Mouse (Mus musculus): ENCODE measurements around the gene Sox15. TPM values are rescaled to one million over a fixed set of nuclear protein-coding genes. Genes with fewer than 3 reads are reported as not detected.

Sox15 gene
- polyA plus RNA-seq (2014; fragmentation: Illumina TruSeq; extraction: RNeasy Lipid Tissue Mini Kit (QIAGEN cat#74804); ENCODE audit: low read depth, low replicate concordance): not detected

GRCm38 (mm10) chr11:69655264-69656064 lies at the start of gene Sox15:
TSS of gene Sox15 (plus strand) at chr11:69655314.

DNA sequence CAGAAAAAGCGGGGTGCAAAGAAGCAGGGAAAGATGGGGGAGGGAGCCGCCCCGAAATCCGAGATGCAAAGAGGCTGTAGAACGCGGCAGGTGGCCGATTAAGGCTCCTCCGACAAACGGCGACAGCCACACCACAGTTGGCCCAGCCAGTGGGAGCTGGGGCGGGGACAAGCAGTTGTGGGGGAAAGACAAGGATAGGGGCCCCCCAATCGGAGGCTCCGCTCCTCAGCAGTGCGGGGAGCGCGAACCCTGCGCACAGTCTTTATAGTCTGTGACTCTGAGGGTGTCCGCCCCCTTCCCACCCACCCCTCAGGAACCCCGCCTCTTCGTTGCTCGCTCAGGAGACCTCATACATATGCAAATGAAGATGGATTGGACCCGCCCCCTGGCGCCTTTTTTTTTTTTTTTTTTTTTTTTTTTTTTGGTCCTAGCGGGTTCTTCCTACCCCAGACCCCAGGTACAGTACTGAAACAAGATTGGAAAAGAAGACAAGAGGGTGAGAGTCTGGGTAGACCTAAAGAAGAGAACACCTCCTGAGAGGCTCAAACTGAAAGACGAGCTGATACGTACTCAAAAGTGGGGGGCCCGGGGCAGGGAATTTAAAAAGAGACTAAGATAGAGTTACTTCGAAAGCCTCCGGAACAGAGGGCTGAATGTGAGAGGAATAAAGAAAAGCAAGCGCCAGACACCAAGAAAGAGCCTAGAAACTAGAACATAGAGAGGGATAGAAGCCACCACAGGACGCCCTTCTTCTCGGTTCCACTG lies 49.2 kb upstream of the Sox15 start, which contains the start of gene Atp1b2:
TSS of gene Atp1b2 (minus strand) at position 217 of the 765 bp plus-strand sequence.

DNA sequence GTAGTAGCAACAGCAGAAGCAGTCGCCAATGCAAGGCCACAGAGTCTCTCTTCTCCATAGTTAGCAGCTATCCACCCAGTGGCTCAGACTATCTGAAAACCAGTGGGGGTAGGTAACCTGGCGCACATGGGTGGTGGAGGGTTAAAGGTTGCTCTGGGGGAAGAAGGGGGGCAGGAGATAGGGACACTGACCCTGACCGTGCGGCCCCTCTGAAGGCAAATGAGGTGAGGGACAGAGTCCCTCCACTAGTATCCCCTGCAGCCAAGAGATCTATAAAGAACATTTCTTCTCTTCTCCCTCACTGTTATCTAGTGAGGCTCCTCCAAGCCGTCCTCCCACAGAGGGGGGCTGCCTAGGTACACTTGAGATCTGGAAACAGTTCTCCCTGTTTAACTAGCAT lies 37.3 kb upstream of the Sox15 start, which contains the start of gene Shbg:
TSS of gene Shbg (minus strand) at position 101 of the 400 bp plus-strand sequence.

GRCm38 (mm10) chr11:69621571-69622268 lies 33.4 kb upstream of the Sox15 start, which contains the start of gene Sat2:
TSS of gene Sat2 (plus strand) at chr11:69622024.

DNA sequence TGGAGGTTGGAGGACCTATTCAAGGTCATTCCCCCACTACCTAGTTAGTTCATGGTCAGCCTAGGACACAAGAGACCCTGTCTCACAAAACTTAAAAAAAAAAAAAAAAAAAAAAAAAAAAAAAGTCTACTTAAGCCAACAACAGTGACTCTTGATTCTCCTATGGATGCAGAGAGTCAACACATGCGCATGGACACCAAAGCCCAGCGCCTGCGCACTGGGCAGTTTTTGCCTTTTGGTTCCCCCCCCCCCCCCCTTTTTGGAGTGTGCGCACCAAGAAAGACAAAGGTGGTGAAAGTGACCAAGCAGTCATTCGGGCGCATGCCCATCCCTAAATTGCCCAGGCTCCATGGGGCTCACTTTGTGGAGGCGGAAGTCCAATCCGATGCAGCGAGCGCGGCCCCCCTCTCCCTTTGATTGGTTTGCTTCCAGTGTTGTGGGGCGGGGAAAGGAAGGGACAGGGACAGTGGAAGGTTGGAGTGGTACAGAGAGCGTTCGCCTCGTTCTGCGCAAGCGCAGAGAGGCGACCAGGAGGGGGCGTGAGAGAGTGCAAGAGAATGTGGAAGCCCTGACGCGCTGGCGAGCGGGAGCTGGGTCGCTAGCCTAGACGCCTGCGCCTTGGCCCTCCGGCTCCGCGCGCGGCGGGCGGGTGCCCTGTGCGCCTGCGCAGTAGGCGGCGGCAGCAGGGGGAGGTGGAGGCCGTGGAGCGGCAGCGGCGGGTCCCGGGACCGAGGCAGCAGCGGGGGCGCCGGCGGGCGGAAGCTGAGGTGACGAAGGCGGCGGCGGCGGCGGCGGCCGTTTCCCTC lies 22.6 kb upstream of the Sox15 start, which contains the start of gene Fxr2:
TSS of gene Fxr2 (plus strand) at position 707 of the 806 bp plus-strand sequence.

GRCm38 (mm10) chr11:69662213-69662966 lies 7.3 kb downstream of the Sox15 start, which contains the start of gene Mpdu1:
TSS of gene Mpdu1 (minus strand) at chr11:69662642.

GRCm38 (mm10) chr11:69665961-69666664 lies 11.0 kb downstream of the Sox15 start, which contains the start of gene Cd68:
TSS of gene Cd68 (minus strand) at chr11:69666153.

GRCm38 (mm10) chr11:69672211-69672706 lies 17.1 kb downstream of the Sox15 start, which contains the start of gene Eif4a1:
TSS of gene Eif4a1 (minus strand) at chr11:69672423.

GRCm38 (mm10) chr11:69681314-69682208 lies 26.4 kb downstream of the Sox15 start, which contains the start of gene Senp3:
TSS of gene Senp3 (minus strand) at chr11:69682084.

DNA sequence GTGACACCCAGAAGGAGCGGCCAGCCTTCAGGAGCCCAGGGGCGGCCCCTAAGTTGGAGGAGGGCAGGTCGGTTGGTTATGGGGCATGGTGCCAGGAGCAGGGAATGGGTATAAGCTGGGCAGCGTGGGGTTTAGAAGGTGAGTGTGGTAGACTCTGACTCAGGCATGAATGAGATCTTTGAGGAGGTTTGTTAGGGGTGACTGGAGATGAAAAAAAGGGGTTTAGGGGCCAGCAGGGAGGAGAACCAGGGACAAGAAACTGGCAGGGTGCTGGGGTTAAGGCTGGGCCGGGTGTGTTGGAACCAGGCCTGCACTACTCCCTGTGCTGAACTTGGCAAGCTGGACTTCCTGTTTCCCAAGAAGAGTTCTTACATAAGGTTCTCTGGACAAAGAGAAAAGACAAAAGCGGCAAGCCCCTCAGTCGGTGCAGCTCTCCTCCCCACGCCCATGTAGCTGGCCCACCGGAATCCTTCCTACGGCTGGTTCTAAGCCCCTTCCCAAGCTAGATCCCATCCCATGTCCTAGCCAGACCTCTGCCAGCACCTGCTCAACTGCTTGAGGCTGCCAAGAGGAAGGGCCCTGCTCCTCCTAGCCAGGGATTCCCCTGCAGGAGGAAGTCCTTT lies 30.5 kb downstream of the Sox15 start, which contains the start of gene Tnfsf13:
TSS of gene Tnfsf13 (minus strand) at position 259 of the 623 bp plus-strand sequence.

GRCm38 (mm10) chr11:69695361-69696181 lies 40.5 kb downstream of the Sox15 start, which contains the start of the genes Tnfsf12 and Tnfsfm13:
TSS of gene Tnfsf12 (minus strand) at chr11:69695849.
TSS of gene Tnfsfm13 (minus strand) at chr11:69696098.

Other genes with a start within 250 kb of the Sox15 start
- 7.2 TPM for gene Kdm6b, start 241.6 kb upstream of the Sox15 start, polyA plus RNA-seq (2014; fragmentation: Illumina TruSeq; extraction: RNeasy Lipid Tissue Mini Kit (QIAGEN cat#74804); ENCODE audit: low read depth, low replicate concordance)
- 0.13 TPM for gene Dnah2, start 106.2 kb upstream of the Sox15 start, polyA plus RNA-seq (2014; fragmentation: Illumina TruSeq; extraction: RNeasy Lipid Tissue Mini Kit (QIAGEN cat#74804); ENCODE audit: low read depth, low replicate concordance)
- gene Efnb3, start 95.1 kb upstream of the Sox15 start, polyA plus RNA-seq (2014; fragmentation: Illumina TruSeq; extraction: RNeasy Lipid Tissue Mini Kit (QIAGEN cat#74804); ENCODE audit: low read depth, low replicate concordance): 0.38 TPM
- 1.9 TPM for gene Wrap53, start 75.1 kb upstream of the Sox15 start, polyA plus RNA-seq (2014; fragmentation: Illumina TruSeq; extraction: RNeasy Lipid Tissue Mini Kit (QIAGEN cat#74804); ENCODE audit: low read depth, low replicate concordance)
- gene Trp53, start 75.0 kb upstream of the Sox15 start, polyA plus RNA-seq (2014; fragmentation: Illumina TruSeq; extraction: RNeasy Lipid Tissue Mini Kit (QIAGEN cat#74804); ENCODE audit: low read depth, low replicate concordance): 6.8 TPM
- 6.9 TPM for gene Atp1b2, start 49.4 kb upstream of the Sox15 start, polyA plus RNA-seq (2014; fragmentation: Illumina TruSeq; extraction: RNeasy Lipid Tissue Mini Kit (QIAGEN cat#74804); ENCODE audit: low read depth, low replicate concordance)
- gene Shbg, start 37.4 kb upstream of the Sox15 start, polyA plus RNA-seq (2014; fragmentation: Illumina TruSeq; extraction: RNeasy Lipid Tissue Mini Kit (QIAGEN cat#74804); ENCODE audit: low read depth, low replicate concordance): not detected
- 1.7 TPM for gene Sat2, start 33.3 kb upstream of the Sox15 start, polyA plus RNA-seq (2014; fragmentation: Illumina TruSeq; extraction: RNeasy Lipid Tissue Mini Kit (QIAGEN cat#74804); ENCODE audit: low read depth, low replicate concordance)
- gene Fxr2, start 22.3 kb upstream of the Sox15 start, polyA plus RNA-seq (2014; fragmentation: Illumina TruSeq; extraction: RNeasy Lipid Tissue Mini Kit (QIAGEN cat#74804); ENCODE audit: low read depth, low replicate concordance): 12.4 TPM
- 20.3 TPM for gene Mpdu1, start 7.3 kb downstream of the Sox15 start, polyA plus RNA-seq (2014; fragmentation: Illumina TruSeq; extraction: RNeasy Lipid Tissue Mini Kit (QIAGEN cat#74804); ENCODE audit: low read depth, low replicate concordance)
- 2.6 TPM for gene Cd68, start 10.8 kb downstream of the Sox15 start, polyA plus RNA-seq (2014; fragmentation: Illumina TruSeq; extraction: RNeasy Lipid Tissue Mini Kit (QIAGEN cat#74804); ENCODE audit: low read depth, low replicate concordance)
- 463 TPM for gene Eif4a1, start 17.1 kb downstream of the Sox15 start, polyA plus RNA-seq (2014; fragmentation: Illumina TruSeq; extraction: RNeasy Lipid Tissue Mini Kit (QIAGEN cat#74804); ENCODE audit: low read depth, low replicate concordance)
- 129 TPM for gene Senp3, start 26.8 kb downstream of the Sox15 start, polyA plus RNA-seq (2014; fragmentation: Illumina TruSeq; extraction: RNeasy Lipid Tissue Mini Kit (QIAGEN cat#74804); ENCODE audit: low read depth, low replicate concordance)
- 38.2 TPM for gene Tnfsf13, start 30.5 kb downstream of the Sox15 start, polyA plus RNA-seq (2014; fragmentation: Illumina TruSeq; extraction: RNeasy Lipid Tissue Mini Kit (QIAGEN cat#74804); ENCODE audit: low read depth, low replicate concordance)
- gene Tnfsf12, start 40.5 kb downstream of the Sox15 start, polyA plus RNA-seq (2014; fragmentation: Illumina TruSeq; extraction: RNeasy Lipid Tissue Mini Kit (QIAGEN cat#74804); ENCODE audit: low read depth, low replicate concordance): 1.6 TPM
- 8.2 TPM for gene Tnfsfm13, start 40.8 kb downstream of the Sox15 start, polyA plus RNA-seq (2014; fragmentation: Illumina TruSeq; extraction: RNeasy Lipid Tissue Mini Kit (QIAGEN cat#74804); ENCODE audit: low read depth, low replicate concordance)
- 25.7 TPM for gene Polr2a, start 103.3 kb downstream of the Sox15 start, polyA plus RNA-seq (2014; fragmentation: Illumina TruSeq; extraction: RNeasy Lipid Tissue Mini Kit (QIAGEN cat#74804); ENCODE audit: low read depth, low replicate concordance)
- gene Slc35g3, start 106.7 kb downstream of the Sox15 start, polyA plus RNA-seq (2014; fragmentation: Illumina TruSeq; extraction: RNeasy Lipid Tissue Mini Kit (QIAGEN cat#74804); ENCODE audit: low read depth, low replicate concordance): not detected
- gene Zbtb4, start 110.6 kb downstream of the Sox15 start, polyA plus RNA-seq (2014; fragmentation: Illumina TruSeq; extraction: RNeasy Lipid Tissue Mini Kit (QIAGEN cat#74804); ENCODE audit: low read depth, low replicate concordance): 17.7 TPM
- gene Chrnb1, start 140.6 kb downstream of the Sox15 start, polyA plus RNA-seq (2014; fragmentation: Illumina TruSeq; extraction: RNeasy Lipid Tissue Mini Kit (QIAGEN cat#74804); ENCODE audit: low read depth, low replicate concordance): 4.0 TPM
- gene Fgf11, start 146.5 kb downstream of the Sox15 start, polyA plus RNA-seq (2014; fragmentation: Illumina TruSeq; extraction: RNeasy Lipid Tissue Mini Kit (QIAGEN cat#74804); ENCODE audit: low read depth, low replicate concordance): 9.5 TPM
- gene Tmem102, start 150.3 kb downstream of the Sox15 start, polyA plus RNA-seq (2014; fragmentation: Illumina TruSeq; extraction: RNeasy Lipid Tissue Mini Kit (QIAGEN cat#74804); ENCODE audit: low read depth, low replicate concordance): 11.7 TPM
- not detected for gene Gm39566, start 160.0 kb downstream of the Sox15 start, polyA plus RNA-seq (2014; fragmentation: Illumina TruSeq; extraction: RNeasy Lipid Tissue Mini Kit (QIAGEN cat#74804); ENCODE audit: low read depth, low replicate concordance)
- gene Spem2, start 163.2 kb downstream of the Sox15 start, polyA plus RNA-seq (2014; fragmentation: Illumina TruSeq; extraction: RNeasy Lipid Tissue Mini Kit (QIAGEN cat#74804); ENCODE audit: low read depth, low replicate concordance): not detected
- not detected for gene Spem1, start 166.9 kb downstream of the Sox15 start, polyA plus RNA-seq (2014; fragmentation: Illumina TruSeq; extraction: RNeasy Lipid Tissue Mini Kit (QIAGEN cat#74804); ENCODE audit: low read depth, low replicate concordance)
- gene Nlgn2, start 182.5 kb downstream of the Sox15 start, polyA plus RNA-seq (2014; fragmentation: Illumina TruSeq; extraction: RNeasy Lipid Tissue Mini Kit (QIAGEN cat#74804); ENCODE audit: low read depth, low replicate concordance): 0.88 TPM
- gene Tmem256, start 183.2 kb downstream of the Sox15 start, polyA plus RNA-seq (2014; fragmentation: Illumina TruSeq; extraction: RNeasy Lipid Tissue Mini Kit (QIAGEN cat#74804); ENCODE audit: low read depth, low replicate concordance): 18.5 TPM
- gene Plscr3, start 191.1 kb downstream of the Sox15 start, polyA plus RNA-seq (2014; fragmentation: Illumina TruSeq; extraction: RNeasy Lipid Tissue Mini Kit (QIAGEN cat#74804); ENCODE audit: low read depth, low replicate concordance): 0.98 TPM
- 5.4 TPM for gene Tnk1, start 203.4 kb downstream of the Sox15 start, polyA plus RNA-seq (2014; fragmentation: Illumina TruSeq; extraction: RNeasy Lipid Tissue Mini Kit (QIAGEN cat#74804); ENCODE audit: low read depth, low replicate concordance)
- gene Tmem95, start 222.7 kb downstream of the Sox15 start, polyA plus RNA-seq (2014; fragmentation: Illumina TruSeq; extraction: RNeasy Lipid Tissue Mini Kit (QIAGEN cat#74804); ENCODE audit: low read depth, low replicate concordance): not detected
- 2.9 TPM for gene Kctd11, start 226.1 kb downstream of the Sox15 start, polyA plus RNA-seq (2014; fragmentation: Illumina TruSeq; extraction: RNeasy Lipid Tissue Mini Kit (QIAGEN cat#74804); ENCODE audit: low read depth, low replicate concordance)
- gene Acap1, start 240.2 kb downstream of the Sox15 start, polyA plus RNA-seq (2014; fragmentation: Illumina TruSeq; extraction: RNeasy Lipid Tissue Mini Kit (QIAGEN cat#74804); ENCODE audit: low read depth, low replicate concordance): 0.57 TPM
- gene 2810408A11Rik, start 245.7 kb downstream of the Sox15 start, polyA plus RNA-seq (2014; fragmentation: Illumina TruSeq; extraction: RNeasy Lipid Tissue Mini Kit (QIAGEN cat#74804); ENCODE audit: low read depth, low replicate concordance): 3.7 TPM
- 2.6 TPM for gene Neurl4, start 245.8 kb downstream of the Sox15 start, polyA plus RNA-seq (2014; fragmentation: Illumina TruSeq; extraction: RNeasy Lipid Tissue Mini Kit (QIAGEN cat#74804); ENCODE audit: low read depth, low replicate concordance)

Data from sigmoid colon, adult 10 weeks (tissue).